Mouse (Mus musculus) forebrain, embryonic 14.5 days (tissue): ENCODE data around the gene Slc19a2. TPM values are rescaled to one million over a fixed set of nuclear protein-coding genes. Genes with fewer than 3 reads are reported as not detected.

Experiments
- ATAC-seq: fragments of 200-750 bp; cut with Nextera tagmentation; 2 replicates; pipeline ENCODE4 v1.8.0; 2017; ENCODE audit warnings: mild to moderate bottlenecking, moderate library complexity
- DNase-seq: peaks from one replicate; pipeline ENCODE4 v3.0.0-alpha.2; 2015; ENCODE audit warnings: low spot score
- H3K27ac ChIP-seq: fragments of 300-500 bp; sonication (generic); 2 replicates; pipeline ENCODE4 v1.5.1; 2014; ENCODE audit warnings: low read depth, mild to moderate bottlenecking, control low read depth, low read length, moderate library complexity
- H3K27me3 ChIP-seq: fragments of 300-500 bp; sonication (generic); replicated peaks from 2 replicates; pipeline ENCODE4 v1.6.1; 2014; ENCODE audit warnings: low read length, control low read depth, mixed read lengths; ENCODE audit not compliant: control insufficient read depth, insufficient read depth
- H3K36me3 ChIP-seq: fragments of 300-500 bp; sonication (generic); 2 replicates; pipeline ENCODE4 v1.6.1; 2014; ENCODE audit warnings: low read length, control low read depth; ENCODE audit not compliant: control insufficient read depth, insufficient read depth
- H3K4me1 ChIP-seq: fragments of 300-500 bp; sonication (generic); 2 replicates; pipeline ENCODE4 v1.6.1; 2014; ENCODE audit warnings: antibody characterized with exemption, low read length, control low read depth; ENCODE audit not compliant: control insufficient read depth, insufficient read depth
- H3K4me2 ChIP-seq: fragments of 300-500 bp; sonication (generic); 2 replicates; pipeline ENCODE4 v1.6.1; 2014; ENCODE audit warnings: mild to moderate bottlenecking, control low read depth, low read length
- H3K4me3 ChIP-seq: fragments of 300-500 bp; sonication (generic); 2 replicates; pipeline ENCODE4 v1.5.1; 2014; ENCODE audit warnings: low read depth, low read length, control low read depth
- H3K9ac ChIP-seq: fragments of 300-500 bp; sonication (generic); 2 replicates; pipeline ENCODE4 v1.6.1; 2014; ENCODE audit warnings: mild to moderate bottlenecking, low read length, control low read depth, moderate library complexity
- H3K9me3 ChIP-seq: fragments of 300-500 bp; sonication (generic); replicated peaks from 2 replicates; pipeline ENCODE4 v1.6.1; 2016; ENCODE audit warnings: low read length, control low read depth, mixed read lengths; ENCODE audit not compliant: control insufficient read depth
- WGBS: fragments of 180-500 bp; shearing (Covaris S2); extraction: QIAGEN DNeasy Blood & Tissue Kit; methylation state at CpG from one replicate; pipeline ENCODE4 v1.1.7; 2014; 5-methylcytosine and 5-hydroxymethylcytosine counted together
- polyA plus RNA-seq: library from polyadenylated mRNA; unstranded; fragments of >200 nt; fragmentation: Nextera tagmentation; extraction: Ambion mirVana; gene quantifications from 2 replicates; pipeline ENCODE4 v1.2.1, GENCODE M21; 2014

Slc19a2 gene
- polyA plus RNA-seq, 1 experiment from 2014 or later, result 6.7 TPM

DNA sequence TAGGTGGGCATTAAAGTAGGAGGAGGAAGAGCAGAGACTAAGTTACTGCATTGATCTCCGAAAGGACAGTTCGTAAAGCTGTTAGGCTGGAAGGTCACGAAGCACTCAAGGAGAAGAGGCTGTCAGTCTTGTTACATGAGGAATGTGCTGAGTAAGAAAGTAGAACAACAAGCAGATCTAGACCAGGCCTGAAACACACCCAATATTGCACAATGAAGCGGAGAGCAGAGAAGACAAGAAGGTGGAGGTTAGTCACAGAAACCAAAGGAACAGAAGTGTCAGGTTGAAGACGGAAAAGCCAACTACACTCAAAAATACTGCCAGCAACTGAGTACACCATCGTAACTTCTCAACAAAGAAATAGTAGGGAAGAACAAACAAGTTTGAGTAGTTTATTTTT, 45.2 kb downstream of the Slc19a2 start:
- Histone ChIP-seq H3K4me1 (no peaks in the 10 kb centered on the region), H3K4me2 (no peak overlapping the region), H3K27me3 (no peaks in the 10 kb centered on the region), H3K27ac (no peak overlapping the region), H3K36me3 (peaks cover 64% of the 10 kb centered on the region), H3K9ac (no peak overlapping the region), H3K4me3 (no peak overlapping the region), H3K9me3 (no peaks in the 10 kb centered on the region)
- no peak for DNase-seq
- WGBS, result 94% methylated on average over 6 of the region's 6 CpGs
- ATAC-seq, result no peak

DNA sequence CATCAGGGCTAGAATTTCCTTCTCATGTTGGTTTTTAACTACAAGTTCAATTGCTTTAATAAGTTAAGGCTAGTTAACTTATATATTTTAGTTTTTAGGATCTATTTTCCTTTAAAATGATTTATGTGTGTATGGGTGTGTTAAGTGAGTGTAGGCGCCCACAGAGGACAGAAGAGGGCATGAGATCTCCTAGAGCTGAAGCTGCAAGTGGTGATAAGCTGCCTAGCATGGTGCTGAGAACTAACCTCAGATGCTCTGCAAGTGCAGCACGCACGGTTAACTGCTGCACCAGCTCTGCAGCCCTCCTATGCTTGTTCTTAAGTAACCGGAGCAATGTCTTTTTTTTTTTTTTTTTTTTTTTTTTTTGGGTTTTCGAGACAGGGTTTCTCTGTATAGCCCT, 47.6 kb downstream of the Slc19a2 start:
- no peaks in the 10 kb centered on the region for H3K27me3 ChIP-seq
- H3K9me3 ChIP-seq, result no peaks in the 10 kb centered on the region
- ATAC-seq (no peak), DNase-seq (no peak)
- 97% methylated on average over 4 of the region's 5 CpGs for WGBS
- no peak overlapping the region for H3K9ac ChIP-seq
- no peaks in the 10 kb centered on the region for H3K4me1 ChIP-seq
- H3K4me3 ChIP-seq, result no peak overlapping the region
- no peak overlapping the region for H3K4me2 ChIP-seq
- no peak overlapping the region for H3K27ac ChIP-seq
- peaks cover 68% of the 10 kb centered on the region for H3K36me3 ChIP-seq

DNA sequence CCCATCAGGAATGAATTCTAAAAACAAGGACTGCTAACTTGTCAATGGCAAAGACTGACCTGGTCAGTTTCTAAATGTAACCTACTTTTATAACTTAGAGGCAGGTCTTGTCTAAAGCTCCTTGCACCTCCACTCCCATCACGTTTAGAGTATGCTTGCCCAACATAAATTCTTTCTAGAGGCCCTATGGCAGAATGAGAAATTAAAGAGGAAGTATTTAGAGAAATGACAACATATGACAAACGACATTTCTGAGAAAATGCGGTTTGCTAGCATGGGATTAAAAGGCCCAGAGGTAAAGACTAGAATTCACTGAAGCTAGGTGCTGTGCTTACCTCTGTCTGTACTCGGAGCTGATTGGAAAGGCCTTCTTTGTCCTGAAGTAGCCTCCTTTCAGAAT, 53.1 kb downstream of the Slc19a2 start:
- 91% methylated on average over 4 of the region's 4 CpGs for WGBS
- Histone ChIP-seq H3K4me2 (no peak overlapping the region), H3K9ac (no peak overlapping the region), H3K27me3 (no peaks in the 10 kb centered on the region), H3K36me3 (peaks cover 64% of the 10 kb centered on the region), H3K9me3 (no peaks in the 10 kb centered on the region), H3K27ac (no peak overlapping the region), H3K4me1 (peaks cover 4% of the 10 kb centered on the region; the same call in 1 of the 2 replicates), H3K4me3 (no peak overlapping the region)
- no peak for DNase-seq
- ATAC-seq, result no peak

DNA sequence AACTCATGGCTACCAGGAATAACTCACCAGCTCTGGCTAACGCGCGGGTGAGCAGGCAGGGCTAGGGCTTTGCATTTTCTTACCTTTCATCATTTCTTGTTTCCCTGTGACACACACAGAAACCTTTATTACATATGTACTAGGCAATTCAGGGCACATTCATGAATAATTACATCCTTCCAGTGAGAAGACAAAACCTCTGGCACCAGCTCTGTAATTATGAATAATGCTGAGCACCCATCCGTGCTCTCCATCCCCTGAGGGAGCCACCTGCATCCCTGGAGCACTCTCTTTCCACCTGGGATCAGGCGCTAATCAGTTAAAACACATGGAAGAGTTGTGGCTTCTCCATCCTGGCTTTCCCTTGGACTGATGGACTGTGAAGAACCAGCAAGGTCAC, 55.0 kb downstream of the Slc19a2 start, which contains the start of gene Nme7:
TSS of gene Nme7 (plus strand) at position 301 of the 400 bp plus-strand sequence.
- Histone ChIP-seq H3K4me1 (peaks cover 11% of the 10 kb centered on the region), H3K27ac (no peak within 1 kb of the TSS), H3K4me3 (no peak within 1 kb of the TSS), H3K27me3 (no peaks in the 10 kb centered on the region), H3K9me3 (no peaks in the 10 kb centered on the region), H3K9ac (no peak within 1 kb of the TSS), H3K4me2 (no peak within 1 kb of the TSS), H3K36me3 (peaks cover 47% of the 10 kb centered on the region)
- DNase-seq, result no peak
- 83% methylated on average over 5 of the region's 5 CpGs for WGBS
- ATAC-seq, result no peak

DNA sequence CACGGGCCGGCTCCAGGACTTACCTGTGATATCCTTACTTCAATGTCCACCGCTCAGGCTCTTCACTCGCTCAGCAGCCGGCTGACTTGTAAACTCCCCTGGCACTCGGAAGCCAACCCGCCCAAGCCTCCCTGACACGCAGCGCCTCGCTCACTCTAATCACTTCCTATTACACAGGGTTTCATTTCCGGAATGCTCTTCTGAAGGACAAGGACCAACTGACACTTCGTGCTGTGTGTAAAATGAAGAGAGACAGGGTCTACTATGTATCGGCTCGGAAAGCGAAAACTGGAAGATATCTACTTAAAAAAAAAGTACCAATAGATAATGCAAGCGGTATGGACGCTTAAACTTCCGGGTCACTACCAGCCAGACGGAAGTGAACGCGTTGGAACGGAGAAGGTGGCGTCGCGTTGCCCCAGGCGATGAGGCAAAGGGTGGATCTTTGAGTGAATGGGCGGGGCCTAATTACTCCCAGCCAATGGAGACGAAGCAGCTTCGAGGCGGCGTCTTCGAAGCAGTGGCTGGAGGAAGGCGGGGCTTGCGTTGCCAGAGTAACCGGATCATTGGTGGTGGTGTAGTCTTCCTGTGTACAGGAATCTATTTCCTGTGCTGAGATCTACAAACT, 58.4 kb downstream of the Slc19a2 start, which contains the start of gene Blzf1:
TSS of gene Blzf1 (minus strand) at position 366 of the 628 bp plus-strand sequence.
- H3K4me3 ChIP-seq, result peak within 1 kb of the TSS; percentile 75
- H3K9me3 ChIP-seq, result no peaks in the 10 kb centered on the region
- H3K9ac ChIP-seq, result peak within 1 kb of the TSS; percentile 72
- H3K4me1 ChIP-seq, result peaks cover 11% of the 10 kb centered on the region
- H3K36me3 ChIP-seq, result peaks cover 17% of the 10 kb centered on the region
- under 1% methylated on average over 35 of the region's 35 CpGs for WGBS
- peak within 1 kb of the TSS; percentile 55 for H3K27ac ChIP-seq
- DNase-seq (peak; percentile 100), ATAC-seq (peak; percentile 99)
- no peaks in the 10 kb centered on the region for H3K27me3 ChIP-seq
- H3K4me2 ChIP-seq, result peak within 1 kb of the TSS; percentile 81

DNA sequence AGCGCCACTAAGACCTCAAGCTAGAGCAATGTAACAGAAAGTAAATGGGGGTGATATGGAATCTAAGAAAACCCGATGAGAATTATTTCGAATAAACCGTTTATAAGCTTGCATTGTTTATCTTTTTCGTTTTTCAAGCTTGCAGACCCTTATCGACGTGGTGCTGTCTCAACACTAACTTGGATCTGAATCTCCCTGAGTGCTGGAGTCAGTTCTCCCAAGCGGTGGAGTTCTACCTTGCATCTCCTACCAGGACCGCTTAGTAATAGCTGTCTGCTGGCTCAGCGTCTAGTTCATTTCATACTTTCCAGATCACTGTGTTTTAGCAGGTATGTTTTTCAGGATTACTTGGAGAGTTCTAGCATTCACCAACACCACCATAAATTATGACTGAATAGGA, 59.1 kb downstream of the Slc19a2 start:
- no peaks in the 10 kb centered on the region for H3K9me3 ChIP-seq
- H3K27me3 ChIP-seq, result no peaks in the 10 kb centered on the region
- 0 out of 2 replicates have a peak overlapping the region, but pooled peaks have one; percentile 1 for H3K27ac ChIP-seq
- peak overlapping the region; percentile 81 for H3K4me2 ChIP-seq
- H3K36me3 ChIP-seq, result peaks cover 18% of the 10 kb centered on the region
- peaks cover 11% of the 10 kb centered on the region for H3K4me1 ChIP-seq
- peak overlapping the region; percentile 75 for H3K4me3 ChIP-seq
- DNase-seq, result no peak
- peak; percentile 4; the same call in 1 of the 2 replicates for ATAC-seq
- WGBS, result 13% methylated on average over 10 of the region's 10 CpGs
- H3K9ac ChIP-seq, result peak overlapping the region; percentile 58

DNA sequence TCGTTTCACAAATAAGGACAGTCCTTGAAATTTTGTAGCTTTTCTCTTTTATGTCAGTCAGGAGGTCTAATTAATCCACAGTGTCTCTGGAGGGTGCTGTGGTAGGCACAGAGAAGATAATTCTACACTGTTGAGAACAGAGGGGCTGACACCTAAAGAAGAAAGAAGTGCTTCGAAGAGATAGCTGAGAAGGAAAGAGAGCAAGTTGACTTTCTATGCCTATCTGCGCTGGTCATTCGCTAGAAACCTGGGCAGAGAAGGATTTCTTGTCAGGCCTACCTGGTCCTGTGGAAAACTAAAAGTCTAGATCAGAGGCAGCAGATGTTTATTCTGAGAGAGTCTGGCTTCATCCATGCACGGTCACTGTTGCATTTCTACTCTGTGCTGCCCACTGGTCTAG, 65.2 kb downstream of the Slc19a2 start:
- peaks cover 17% of the 10 kb centered on the region for H3K36me3 ChIP-seq
- WGBS, result 90% methylated on average over 5 of the region's 5 CpGs

More for the DNA sequence above, 65.2 kb downstream of the Slc19a2 start:
- DNase-seq (no peak), ATAC-seq (no peak)
- Histone ChIP-seq H3K4me3 (no peak overlapping the region), H3K27me3 (no peaks in the 10 kb centered on the region), H3K9ac (peak overlapping the region; percentile 13; the same call in 1 of the 2 replicates), H3K4me1 (no peaks in the 10 kb centered on the region), H3K27ac (no peak overlapping the region), H3K4me2 (no peak overlapping the region), H3K9me3 (no peaks in the 10 kb centered on the region)

Other genes starting within 250 kb of the Slc19a2 start
- not detected in 2 replicates for gene Sele, start 200.8 kb upstream of the Slc19a2 start, polyA plus RNA-seq
- gene Sell, start 187.1 kb upstream of the Slc19a2 start, polyA plus RNA-seq, result 0.15 TPM in 1 of 2 replicates, not detected in the other
- gene Selp, start 133.8 kb upstream of the Slc19a2 start, polyA plus RNA-seq, result not detected in 2 replicates
- 0.17 and 0.20 TPM in 2 replicates for gene F5, start 97.2 kb upstream of the Slc19a2 start, polyA plus RNA-seq
- gene Ccdc181, start 26.5 kb downstream of the Slc19a2 start, polyA plus RNA-seq, result 20.8 and 23.9 TPM in 2 replicates
- gene Nme7, start 55.1 kb downstream of the Slc19a2 start, polyA plus RNA-seq, result 43.1 and 45.6 TPM in 2 replicates
- 27.5 and 28.5 TPM in 2 replicates for gene Blzf1, start 58.4 kb downstream of the Slc19a2 start, polyA plus RNA-seq
- 52.5 and 75.3 TPM in 2 replicates for gene Atp1b1, start 209.3 kb downstream of the Slc19a2 start, polyA plus RNA-seq